ENCODE assay signal across 8 mouse cellular contexts in the genomic region with DNA sequence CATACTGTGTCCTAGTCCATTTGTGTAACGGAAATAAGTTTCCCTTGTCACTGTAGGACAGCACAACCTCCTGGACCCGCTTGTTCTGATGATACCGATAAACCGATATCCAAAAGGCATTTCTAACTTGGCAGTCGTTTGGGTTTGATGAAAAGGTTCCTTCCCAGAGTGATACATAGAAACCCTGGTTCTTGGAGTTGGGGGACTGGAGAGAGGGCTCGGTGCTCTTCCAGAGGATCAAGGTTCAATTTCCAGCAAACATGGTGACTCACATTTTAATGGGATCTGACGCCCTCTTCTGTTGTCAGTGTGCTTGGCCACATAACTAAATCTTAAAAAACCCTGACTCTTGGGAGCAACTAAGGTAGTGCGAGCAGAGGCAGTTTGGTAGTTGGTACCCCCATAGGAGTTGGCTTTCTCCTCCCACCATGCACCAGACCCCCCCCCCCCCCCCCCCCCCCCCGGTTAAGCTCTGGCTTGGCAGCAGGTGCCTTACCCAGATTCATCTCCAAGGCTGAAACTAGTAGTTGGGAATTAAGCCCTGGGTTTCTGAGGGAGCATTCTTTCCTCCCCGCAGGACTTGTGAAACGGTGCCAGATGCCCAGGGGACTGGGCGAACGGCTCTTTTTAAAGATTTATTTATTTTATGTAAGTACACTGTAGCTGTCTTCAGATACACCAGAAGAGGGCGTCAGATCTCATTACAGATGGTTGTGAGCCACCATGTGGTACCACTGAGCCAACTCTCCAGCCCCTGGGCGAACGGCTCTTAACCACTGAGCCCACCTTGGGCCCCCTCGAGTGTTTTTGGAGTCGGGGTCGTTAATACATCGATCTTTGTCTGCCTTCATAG. TPM values are rescaled to one million over a fixed set of nuclear protein-coding genes. Genes with fewer than 3 reads are reported as not detected.
A peak's percentile ranks its signal among the peaks of the same experiment; 100 is the strongest.
DNase-seq lines count a peak whose midpoint lies in the region; ATAC-seq lines count a peak whose summit lies in the region.

No protein-coding gene starts in this region.

- H3K27me3 ChIP-seq in forebrain, embryonic 11.5 days (ENCODE audit: control insufficient read depth, insufficient read depth, low read length), result no peaks in the 10 kb centered on the region
- no peaks in the 10 kb centered on the region for H3K27me3 ChIP-seq in limb, embryonic 12.5 days
- H3K27me3 ChIP-seq in neural tube, embryonic 15.5 days (replicated peaks), result no peaks in the 10 kb centered on the region

- peak overlapping the region; percentile 70 for H3K4me2 ChIP-seq in forebrain, embryonic 11.5 days (ENCODE audit: low read depth, low read length, severe bottlenecking)
- peak overlapping the region; percentile 78 for H3K4me2 ChIP-seq in limb, embryonic 12.5 days
- peak overlapping the region; percentile 91 for H3K4me2 ChIP-seq in neural tube, embryonic 15.5 days

- WGBS in forebrain, embryonic 11.5 days, result 9% methylated on average over 19 of the region's 20 CpGs
- 10% methylated on average over 19 of the region's 20 CpGs for WGBS in limb, embryonic 12.5 days
- 5% methylated on average over 19 of the region's 20 CpGs for WGBS in neural tube, embryonic 15.5 days

- peaks cover 7% of the 10 kb centered on the region; the same call in 1 of the 2 replicates for H3K4me1 ChIP-seq in forebrain, embryonic 11.5 days (replicated peaks; ENCODE audit: control insufficient read depth, insufficient read depth, low read length)
- H3K4me1 ChIP-seq in limb, embryonic 12.5 days (replicated peaks), result peaks cover 18% of the 10 kb centered on the region
- peaks cover 23% of the 10 kb centered on the region for H3K4me1 ChIP-seq in neural tube, embryonic 15.5 days

- H3K9me3 ChIP-seq in forebrain, embryonic 11.5 days (ENCODE audit: control insufficient read depth, low read length), result no peaks in the 10 kb centered on the region
- H3K9me3 ChIP-seq in limb, embryonic 12.5 days, result no peaks in the 10 kb centered on the region
- H3K9me3 ChIP-seq in neural tube, embryonic 15.5 days (replicated peaks), result no peaks in the 10 kb centered on the region

- peak; percentile 23; the same call in 1 of the 2 replicates for ATAC-seq in forebrain, embryonic 11.5 days (replicated peaks; ENCODE audit: low FRiP score)
- ATAC-seq in limb, embryonic 12.5 days (ENCODE audit: insufficient number of reproducible peaks, insufficient read depth, low FRiP score, low TSS enrichment, low read depth), result no peak
- no peak for ATAC-seq in neural tube, embryonic 15.5 days (ENCODE audit: low FRiP score)
- ATAC-seq in inflammation-experienced regulatory T-cells, adult 6 months, result no peak

- H3K36me3 ChIP-seq in forebrain, embryonic 11.5 days (ENCODE audit: control insufficient read depth, insufficient read depth, low read length), result peaks cover 19% of the 10 kb centered on the region
- H3K36me3 ChIP-seq in limb, embryonic 12.5 days, result peaks cover 45% of the 10 kb centered on the region
- H3K36me3 ChIP-seq in neural tube, embryonic 15.5 days, result peaks cover 41% of the 10 kb centered on the region

- peak overlapping the region; percentile 88 for H3K4me3 ChIP-seq in forebrain, embryonic 11.5 days (ENCODE audit: low read depth, low read length)
- peak overlapping the region; percentile 87 for H3K4me3 ChIP-seq in limb, embryonic 12.5 days (replicated peaks)
- peak overlapping the region; percentile 97 for H3K4me3 ChIP-seq in neural tube, embryonic 15.5 days (replicated peaks)

- DNase-seq in kidney, adult 18-20 months, result peak; percentile 24
- DNase-seq in kidney, postnatal 25 days, result no peak
- peak; percentile 77 for DNase-seq in NIH3T3 (ENCODE audit: low read depth)
- DNase-seq in forebrain, embryonic 11.5 days (ENCODE audit: low spot score), result peak; percentile 52
- DNase-seq in urinary bladder, adult 18-20 months (ENCODE audit: low spot score in 2 of 2), result no peak

- H3K9ac ChIP-seq in forebrain, embryonic 11.5 days (ENCODE audit: low read length), result peak overlapping the region; percentile 82
- peak overlapping the region; percentile 77 for H3K9ac ChIP-seq in limb, embryonic 12.5 days (replicated peaks)
- peak overlapping the region; percentile 79 for H3K9ac ChIP-seq in neural tube, embryonic 15.5 days (replicated peaks)

- H3K27ac ChIP-seq in forebrain, embryonic 11.5 days (ENCODE audit: low read depth, low read length), result no peak overlapping the region; the same call in 1 of the 2 replicates
- peak overlapping the region; percentile 82; the same call in 1 of the 2 replicates for H3K27ac ChIP-seq in limb, embryonic 12.5 days
- H3K27ac ChIP-seq in neural tube, embryonic 15.5 days (replicated peaks), result peak overlapping the region; percentile 89

RNA-seq across cellular contexts. Expression of a gene that starts 1.1 kb away (rescaled TPM):
- polyA plus RNA-seq in forebrain, embryonic 11.5 days (2014; fragmentation: Nextera tagmentation; extraction: Ambion mirVana), result 53.7 and 57.5 TPM in 2 replicates
- polyA plus RNA-seq in limb, embryonic 12.5 days (2016; fragmentation: Nextera tagmentation; extraction: Ambion mirVana), result 49.8 and 52.6 TPM in 2 replicates
- 53.8 and 56.8 TPM in 2 replicates for polyA plus RNA-seq in neural tube, embryonic 15.5 days (2015; fragmentation: Nextera tagmentation; extraction: Ambion mirVana)
- 10 to 100 TPM; 16.4 to 17.9 (median 17.3) TPM for polyA plus RNA-seq in inflammation-experienced regulatory T-cells, adult 6 months (2017; shearing (Covaris generic))

RNA-seq across cellular contexts. Expression of a gene that starts 9.0 kb away (rescaled TPM):
- 178 and 189 TPM in 2 replicates for polyA plus RNA-seq in forebrain, embryonic 11.5 days (2014; fragmentation: Nextera tagmentation; extraction: Ambion mirVana)
- 179 and 210 TPM in 2 replicates for polyA plus RNA-seq in limb, embryonic 12.5 days (2016; fragmentation: Nextera tagmentation; extraction: Ambion mirVana)
- 77.2 and 88.4 TPM in 2 replicates for polyA plus RNA-seq in neural tube, embryonic 15.5 days (2015; fragmentation: Nextera tagmentation; extraction: Ambion mirVana)
- polyA plus RNA-seq in inflammation-experienced regulatory T-cells, adult 6 months (2017; shearing (Covaris generic)), result 100 to 1,000 TPM; 120 to 149 (median 139) TPM

RNA-seq across cellular contexts. Expression of a gene that starts 10.0 kb away (rescaled TPM):
- polyA plus RNA-seq in forebrain, embryonic 11.5 days (2014; fragmentation: Nextera tagmentation; extraction: Ambion mirVana), result 0.35 and 0.44 TPM in 2 replicates
- 0.16 and 0.55 TPM in 2 replicates for polyA plus RNA-seq in limb, embryonic 12.5 days (2016; fragmentation: Nextera tagmentation; extraction: Ambion mirVana)
- polyA plus RNA-seq in neural tube, embryonic 15.5 days (2015; fragmentation: Nextera tagmentation; extraction: Ambion mirVana), result 0.19 and 43.5 TPM in 2 replicates
- polyA plus RNA-seq in inflammation-experienced regulatory T-cells, adult 6 months (2017; shearing (Covaris generic)), result under 1 TPM in 2 of 3 experiments, not detected in 1; 0.44 to 0.47 TPM

RNA-seq across cellular contexts. Expression of a gene that starts 21.5 kb away (rescaled TPM):
- 61.2 and 61.8 TPM in 2 replicates for polyA plus RNA-seq in forebrain, embryonic 11.5 days (2014; fragmentation: Nextera tagmentation; extraction: Ambion mirVana)
- 58.5 and 64.8 TPM in 2 replicates for polyA plus RNA-seq in limb, embryonic 12.5 days (2016; fragmentation: Nextera tagmentation; extraction: Ambion mirVana)
- polyA plus RNA-seq in neural tube, embryonic 15.5 days (2015; fragmentation: Nextera tagmentation; extraction: Ambion mirVana), result 72.2 and 76.1 TPM in 2 replicates
- 10 to 100 TPM; 19.1 to 36.3 (median 27.8) TPM for polyA plus RNA-seq in inflammation-experienced regulatory T-cells, adult 6 months (2017; shearing (Covaris generic))

RNA-seq across cellular contexts. Expression of a gene that starts 44.5 kb away (rescaled TPM):
- 0.36 and 0.80 TPM in 2 replicates for polyA plus RNA-seq in forebrain, embryonic 11.5 days (2014; fragmentation: Nextera tagmentation; extraction: Ambion mirVana)
- polyA plus RNA-seq in limb, embryonic 12.5 days (2016; fragmentation: Nextera tagmentation; extraction: Ambion mirVana), result 0.48 and 0.73 TPM in 2 replicates
- 1.7 and 1.9 TPM in 2 replicates for polyA plus RNA-seq in neural tube, embryonic 15.5 days (2015; fragmentation: Nextera tagmentation; extraction: Ambion mirVana)
- 1 to 10 TPM in 1 of 3 experiments, under 1 TPM in 2; 0.40 to 2.3 (median 0.72) TPM for polyA plus RNA-seq in inflammation-experienced regulatory T-cells, adult 6 months (2017; shearing (Covaris generic))

Comparison
In these comparisons a context has a peak if more than half of its experiments do, and no peak if none do; other contexts are left out.
1. DNase-seq: peak in kidney, adult 18-20 months (single experiment), NIH3T3 (single experiment) and forebrain, embryonic 11.5 days (single experiment); none in kidney, postnatal 25 days (0 of 2) and urinary bladder, adult 18-20 months (0 of 2).
2. Peak in every context shown above with its lines, with median percentiles within 50 percentile points of each other: H3K4me2 ChIP-seq, H3K4me3 ChIP-seq and H3K9ac ChIP-seq.